Mouse (Mus musculus): ENCODE results near the gene Nudt1.

DNA sequence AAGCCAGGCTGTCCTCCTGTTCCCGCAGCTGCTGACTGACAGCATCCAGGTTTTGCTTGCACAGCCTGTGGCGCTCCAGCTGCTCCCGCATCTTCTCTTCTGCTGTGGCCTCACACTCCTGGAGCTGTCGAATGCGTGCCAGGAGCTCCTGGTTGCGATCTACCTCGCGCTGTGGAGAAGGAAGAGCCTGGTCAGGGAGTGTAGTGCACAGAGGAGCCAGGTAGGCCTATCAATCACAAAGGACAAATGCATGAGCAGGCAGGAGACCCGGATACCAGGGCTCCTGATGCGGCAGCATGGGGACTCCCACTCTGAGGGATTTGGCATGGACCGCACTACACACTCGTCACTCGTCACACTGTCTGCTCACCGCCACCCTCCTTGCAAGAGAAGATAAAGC, 13.9 kb upstream of the Nudt1 start:
- TF ChIP-seq CTCF (IDR thresholded peaks at IDR 0.05; ENCODE audit: borderline replicate concordance, control insufficient read depth, extremely low read depth, insufficient read depth, low read length, poor library complexity): no peak
- no peak for TF ChIP-seq POLR2A (IDR thresholded peaks at IDR 0.05; ENCODE audit: control insufficient read depth, extremely low read depth, insufficient read depth, low read length, poor library complexity)
